Mouse (Mus musculus): ENCODE data around the gene Gm11634. TPM values are rescaled to one million over a fixed set of nuclear protein-coding genes. Genes with fewer than 3 reads are reported as not detected.
"Not testable (repeated sequence)": the region's sequence is repeated elsewhere in the genome, so short reads cannot be mapped to it uniquely, and the experiment has no call there.

Gm11634 gene
- polyA plus RNA-seq, 1 experiment from 2014 or later: not detected

DNA sequence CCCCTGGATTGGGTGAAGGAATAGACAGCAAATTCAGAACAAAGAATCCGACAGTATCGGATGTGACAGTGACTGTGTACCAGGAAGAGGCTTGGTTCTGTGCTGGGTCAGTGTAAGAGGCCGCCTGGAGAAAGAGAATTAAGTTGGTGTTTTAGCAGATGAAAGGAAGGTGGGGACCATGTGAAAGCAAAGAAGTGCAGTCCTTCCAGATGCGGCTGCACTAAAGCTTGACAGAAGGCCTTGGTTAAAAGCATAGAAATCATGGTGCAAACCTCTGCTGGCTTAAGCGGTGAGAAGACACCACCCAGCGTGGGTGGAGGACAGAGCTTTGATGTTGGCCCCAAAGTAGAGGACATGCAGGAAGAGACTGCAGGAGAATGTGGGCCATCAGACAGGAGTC lies 14.5 kb upstream of the Gm11634 start:
- H3K9me3 ChIP-seq: no peaks in the 10 kb centered on the region

DNA sequence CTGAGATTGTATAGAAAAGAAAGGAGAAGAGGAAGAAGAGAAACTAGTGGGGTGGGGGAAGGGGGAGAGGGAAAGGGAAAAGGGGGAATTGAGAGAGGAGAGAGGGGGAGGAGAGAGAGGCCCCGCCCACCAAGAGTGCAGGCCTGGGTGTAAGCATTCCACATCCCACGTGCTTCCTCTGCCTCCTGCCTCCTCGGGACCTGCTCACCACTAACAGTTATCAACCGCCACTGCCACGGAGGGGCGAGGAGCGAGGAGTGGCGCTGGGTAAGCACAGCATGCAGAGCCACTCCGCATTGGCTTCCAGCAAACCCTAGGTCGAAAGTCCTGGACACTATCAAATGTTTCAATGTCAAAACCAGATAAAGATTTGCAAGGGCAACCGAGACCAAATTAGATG lies 11.4 kb upstream of the Gm11634 start:
- H3K4me1 ChIP-seq: 0 out of 2 replicates have a peak, but pooled peaks cover 7% of the 10 kb centered on the region
- ATAC-seq (replicated peaks): no peak
- no peak overlapping the region for H3K4me2 ChIP-seq
- no peaks in the 10 kb centered on the region for H3K27me3 ChIP-seq (replicated peaks)
- H3K9me3 ChIP-seq: no peaks in the 10 kb centered on the region
- WGBS: 41% methylated on average over 11 of the region's 11 CpGs
- no peaks in the 10 kb centered on the region for H3K36me3 ChIP-seq (replicated peaks)
- H3K27ac ChIP-seq: no peak overlapping the region
- no peak overlapping the region for H3K9ac ChIP-seq
- H3K4me3 ChIP-seq: no peak overlapping the region

More for the DNA sequence above, 14.5 kb upstream of the Gm11634 start:
- no peaks in the 10 kb centered on the region for H3K36me3 ChIP-seq (replicated peaks)
- WGBS: 75% methylated on average over 6 of the region's 6 CpGs
- no peak overlapping the region for H3K4me2 ChIP-seq
- peaks cover 26% of the 10 kb centered on the region for H3K4me1 ChIP-seq
- H3K4me3 ChIP-seq: no peak overlapping the region
- no peak overlapping the region for H3K9ac ChIP-seq
- no peak for ATAC-seq (replicated peaks)
- no peaks in the 10 kb centered on the region for H3K27me3 ChIP-seq (replicated peaks)
- no peak overlapping the region for H3K27ac ChIP-seq

GRCm38 (mm10) chr11:101607134-101607533 lies 8.1 kb upstream of the Gm11634 start:
- ATAC-seq (replicated peaks); H3K4me1 ChIP-seq; H3K4me2 ChIP-seq; H3K36me3 ChIP-seq (replicated peaks); H3K9ac ChIP-seq; H3K27me3 ChIP-seq (replicated peaks); H3K4me3 ChIP-seq; H3K9me3 ChIP-seq; H3K27ac ChIP-seq: not testable (repeated sequence)
- WGBS: 85% methylated on average over 4 of the region's 4 CpGs

DNA sequence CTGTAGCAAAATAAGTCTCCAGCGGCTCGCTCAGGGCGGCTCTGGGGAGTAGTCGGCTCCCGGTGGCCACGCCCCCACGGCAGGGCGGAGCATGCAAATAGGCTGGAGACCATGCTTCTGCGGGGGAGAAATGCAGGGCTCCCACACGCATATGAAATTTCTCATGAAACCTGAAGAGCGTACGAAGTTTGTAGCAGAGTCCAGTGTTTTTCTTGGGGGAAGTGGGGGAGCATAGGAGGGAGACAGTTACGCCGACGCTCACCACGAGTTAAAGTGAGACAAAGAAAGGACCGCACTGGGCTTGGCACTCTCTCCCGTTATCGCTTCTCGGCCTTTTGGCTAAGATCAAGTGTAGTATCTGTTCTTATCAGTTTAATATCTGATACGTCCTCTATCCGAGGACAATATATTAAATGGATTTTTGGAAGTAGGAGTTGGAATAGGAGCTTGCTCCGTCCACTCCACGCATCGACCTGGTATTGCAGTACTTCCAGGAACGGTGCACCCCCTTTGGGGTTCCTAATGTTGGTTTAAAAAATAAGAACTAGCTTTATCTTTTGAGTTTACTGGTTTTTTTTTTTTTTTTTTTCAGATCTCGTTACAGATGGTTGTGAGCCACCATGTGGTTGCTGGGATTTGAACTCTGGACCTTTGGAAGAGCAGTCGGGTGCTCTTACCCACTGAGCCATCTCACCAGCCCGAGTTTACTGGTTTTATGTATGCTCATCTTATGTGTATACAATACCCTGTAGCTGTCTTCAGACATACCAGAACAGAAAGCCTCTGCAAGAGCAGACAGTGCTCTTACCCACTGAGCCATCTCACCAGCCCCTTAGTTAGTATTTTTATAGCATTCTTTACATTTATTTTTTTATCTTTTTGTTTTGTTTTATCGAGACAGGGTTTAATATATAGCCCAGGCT lies 5.7 kb upstream of the Gm11634 start:
- Histone ChIP-seq H3K4me3 (peak overlapping the region; percentile 38), H3K27ac (peak overlapping the region; percentile 58; the same call in 1 of the 2 replicates), H3K4me2 (peak overlapping the region; percentile 54), H3K9ac (peak overlapping the region; percentile 45)
- not testable (repeated sequence) for H3K4me1 ChIP-seq; H3K9me3 ChIP-seq; H3K27me3 ChIP-seq (replicated peaks); H3K36me3 ChIP-seq (replicated peaks)
- 2% methylated on average over 30 of the region's 30 CpGs for whole genome bisulfite sequencing
- ATAC-seq (replicated peaks): peak; percentile 77

- peak overlapping the region; percentile 58; the same call in 1 of the 2 replicates for H3K27ac ChIP-seq
- WGBS: 5% methylated on average over 3 of the region's 3 CpGs
- no peak for ATAC-seq (replicated peaks)
These were observed 5.1 kb upstream of the Gm11634 start for GRCm38 (mm10) chr11:101604116-101604515.

DNA sequence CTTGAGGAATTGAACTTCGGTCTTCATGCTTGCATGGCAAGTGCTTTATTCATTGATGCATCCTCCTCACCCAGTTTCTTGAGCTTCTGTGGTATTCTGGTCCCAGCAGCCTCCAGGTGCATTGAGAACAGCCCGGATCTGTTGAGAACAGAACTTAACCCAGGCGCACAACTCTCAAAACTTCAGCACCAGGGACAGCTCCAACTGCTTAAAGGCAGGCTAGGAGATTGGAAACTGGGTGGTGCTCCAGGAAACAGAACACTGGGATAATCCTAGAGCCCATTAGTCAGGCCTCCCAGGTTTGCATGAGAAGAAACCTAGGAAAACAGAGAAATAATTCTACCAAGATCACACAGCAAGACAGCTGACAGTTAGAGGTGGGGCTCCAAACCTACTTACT lies 3.4 kb upstream of the Gm11634 start:
- H3K9me3 ChIP-seq: no peaks in the 10 kb centered on the region
- no peak overlapping the region for H3K4me3 ChIP-seq
- no peak for ATAC-seq (replicated peaks)
- 24% methylated on average over 3 of the region's 3 CpGs for WGBS
- peaks cover 6% of the 10 kb centered on the region for H3K4me1 ChIP-seq
- H3K9ac ChIP-seq: no peak overlapping the region
- no peaks in the 10 kb centered on the region for H3K27me3 ChIP-seq (replicated peaks)
- H3K36me3 ChIP-seq (replicated peaks): no peaks in the 10 kb centered on the region
- no peak overlapping the region for H3K4me2 ChIP-seq
- no peak overlapping the region for H3K27ac ChIP-seq

More at GRCm38 (mm10) chr11:101604116-101604515, 5.1 kb upstream of the Gm11634 start:
- Histone ChIP-seq H3K4me3 (peak overlapping the region; percentile 38), H3K4me1 (peaks cover 6% of the 10 kb centered on the region), H3K4me2 (peak overlapping the region; percentile 54), H3K36me3 (replicated peaks) (no peaks in the 10 kb centered on the region), H3K9ac (peak overlapping the region; percentile 45), H3K9me3 (no peaks in the 10 kb centered on the region), H3K27me3 (replicated peaks) (no peaks in the 10 kb centered on the region)

DNA sequence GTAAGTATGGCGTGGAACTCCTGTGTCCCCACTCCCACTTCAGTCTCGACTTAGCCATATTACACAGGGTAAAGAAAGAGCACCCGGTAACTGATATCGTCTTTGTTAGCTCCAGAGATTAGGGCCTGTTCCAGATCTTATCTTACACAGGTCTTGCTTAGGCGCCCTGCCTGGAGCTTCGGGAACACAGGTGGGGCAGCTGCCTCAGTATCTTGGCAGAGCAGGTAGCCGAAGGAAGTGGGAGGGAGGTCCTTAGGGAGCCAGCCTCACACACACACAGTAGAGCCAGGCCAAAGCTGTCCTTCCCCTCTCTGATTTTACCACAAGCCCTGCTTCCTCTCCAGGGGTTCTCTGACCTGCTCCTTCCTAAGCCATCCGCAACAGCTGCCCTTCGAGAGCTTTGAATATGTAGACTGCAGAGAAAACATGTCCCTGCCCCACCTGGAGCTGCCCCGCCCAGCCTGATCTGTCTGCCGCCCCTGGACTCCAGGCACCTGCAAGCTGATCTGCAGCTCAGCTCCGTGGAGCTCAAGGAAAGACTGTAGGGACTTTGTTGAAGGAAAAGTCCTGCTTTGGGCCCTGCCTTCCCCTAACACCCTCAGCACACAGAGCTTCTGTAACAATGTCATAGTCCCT lies 8.9 kb downstream of the Gm11634 start:
- Histone ChIP-seq H3K9ac (no peak overlapping the region), H3K4me3 (no peak overlapping the region), H3K27me3 (replicated peaks) (no peaks in the 10 kb centered on the region), H3K27ac (no peak overlapping the region), H3K4me1 (no peaks in the 10 kb centered on the region), H3K36me3 (replicated peaks) (no peaks in the 10 kb centered on the region), H3K4me2 (no peak overlapping the region), H3K9me3 (no peaks in the 10 kb centered on the region)
- ATAC-seq (replicated peaks): no peak
- 79% methylated on average over 12 of the region's 12 CpGs for WGBS

- Histone ChIP-seq H3K27ac (no peak overlapping the region), H3K4me1 (no peaks in the 10 kb centered on the region), H3K27me3 (replicated peaks) (no peaks in the 10 kb centered on the region), H3K4me2 (no peak overlapping the region), H3K36me3 (replicated peaks) (no peaks in the 10 kb centered on the region), H3K9me3 (no peaks in the 10 kb centered on the region), H3K4me3 (no peak overlapping the region), H3K9ac (no peak overlapping the region)
- ATAC-seq (replicated peaks): no peak
- WGBS: 29% methylated on average over 5 of the region's 5 CpGs
These were observed 9.6 kb downstream of the Gm11634 start for GRCm38 (mm10) chr11:101589444-101589843.

GRCm38 (mm10) chr11:101588868-101589267 lies 10.2 kb downstream of the Gm11634 start:
- H3K36me3 ChIP-seq (replicated peaks): no peaks in the 10 kb centered on the region
- H3K9me3 ChIP-seq: no peaks in the 10 kb centered on the region
- 95% methylated on average over 7 of the region's 7 CpGs for WGBS
- no peaks in the 10 kb centered on the region for H3K4me1 ChIP-seq
- no peak overlapping the region for H3K4me3 ChIP-seq
- H3K27me3 ChIP-seq (replicated peaks): no peaks in the 10 kb centered on the region
- H3K27ac ChIP-seq: no peak overlapping the region
- H3K9ac ChIP-seq: no peak overlapping the region
- no peak overlapping the region for H3K4me2 ChIP-seq
- ATAC-seq (replicated peaks): no peak

DNA sequence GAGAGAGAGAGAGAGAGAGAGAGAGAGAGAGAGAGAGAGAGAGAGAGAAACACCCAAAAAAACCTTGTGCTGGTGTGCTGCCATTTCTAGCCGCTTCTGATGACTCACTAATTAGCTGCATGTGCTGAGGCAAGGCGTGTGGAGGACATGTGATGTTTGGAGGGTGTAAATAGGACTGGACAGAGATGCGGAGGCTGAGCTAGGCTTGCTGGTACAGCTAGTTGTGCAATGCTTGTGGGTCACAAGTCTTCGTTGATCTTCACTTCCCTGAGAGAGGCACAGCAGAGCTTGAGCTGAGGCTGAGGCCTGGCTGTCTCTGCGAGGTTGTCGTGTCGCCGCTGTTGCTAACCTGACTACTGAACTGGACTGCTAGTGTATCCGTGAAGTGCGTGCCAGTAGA lies 11.4 kb downstream of the Gm11634 start:
- ATAC-seq (replicated peaks): no peak
- Histone ChIP-seq H3K4me3 (no peak overlapping the region), H3K4me2 (no peak overlapping the region), H3K27me3 (replicated peaks) (no peaks in the 10 kb centered on the region), H3K9ac (no peak overlapping the region), H3K36me3 (replicated peaks) (no peaks in the 10 kb centered on the region), H3K4me1 (no peaks in the 10 kb centered on the region), H3K9me3 (no peaks in the 10 kb centered on the region), H3K27ac (no peak overlapping the region)
- 95% methylated on average over 10 of the region's 10 CpGs for WGBS

- Histone ChIP-seq H3K4me2 (no peak overlapping the region), H3K4me1 (no peaks in the 10 kb centered on the region), H3K4me3 (no peak overlapping the region), H3K9me3 (no peaks in the 10 kb centered on the region), H3K36me3 (replicated peaks) (peaks cover 3% of the 10 kb centered on the region; the same call in 1 of the 2 replicates), H3K27ac (no peak overlapping the region), H3K9ac (no peak overlapping the region), H3K27me3 (replicated peaks) (no peaks in the 10 kb centered on the region)
- no peak for ATAC-seq (replicated peaks)
- 81% methylated on average over 4 of the region's 4 CpGs for WGBS
These were observed 13.3 kb downstream of the Gm11634 start for GRCm38 (mm10) chr11:101585805-101586204.

DNA sequence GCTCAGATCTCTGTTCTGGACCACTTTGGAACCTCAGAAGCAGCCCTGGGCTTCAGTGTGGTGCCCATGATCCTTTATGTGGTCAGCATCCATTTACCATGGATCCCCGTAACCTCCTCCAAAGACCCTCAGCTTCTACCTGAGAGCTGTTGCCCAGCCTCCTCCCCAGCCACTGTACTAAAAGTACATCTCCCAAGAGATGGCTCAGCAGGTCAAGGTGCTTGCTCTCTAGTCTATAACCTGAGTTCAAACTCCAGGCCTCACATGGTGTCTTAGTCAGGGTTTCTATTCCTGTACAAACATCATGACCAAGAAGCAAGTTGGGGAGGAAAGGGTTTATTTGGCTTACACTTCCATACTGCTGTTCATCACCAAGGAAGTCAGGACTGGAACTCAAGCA lies 14.0 kb downstream of the Gm11634 start:
- WGBS: 100% methylated on average over 1 of the region's 1 CpGs
- not testable (repeated sequence) for H3K9ac ChIP-seq; H3K4me1 ChIP-seq; H3K27me3 ChIP-seq (replicated peaks); H3K4me3 ChIP-seq; H3K9me3 ChIP-seq; H3K27ac ChIP-seq; H3K4me2 ChIP-seq; ATAC-seq (replicated peaks)
- H3K36me3 ChIP-seq (replicated peaks): peaks cover 10% of the 10 kb centered on the region; the same call in 1 of the 2 replicates

Measured in midbrain, embryonic 15.5 days (tissue).